ENCODE assay signal across 24 mouse cellular contexts in genomic region chr2:119334964-119335525, GRCm38 (mm10). TPM values are rescaled to one million over a fixed set of nuclear protein-coding genes. Genes with fewer than 3 reads are reported as not detected.
A peak's percentile ranks its signal among the peaks of the same experiment; 100 is the strongest.
DNase-seq lines count a peak whose midpoint lies in the region; ATAC-seq and TF ChIP-seq lines count a peak whose summit lies in the region.
"Had no signal": no experiment of that assay in that cellular context is flagged by ENCODE, and none has a peak within 500 bp of the region (broad histone marks: within the 10 kb centered on the region; RNA-seq: fewer than 3 reads in every experiment).

No protein-coding gene starts in this region.

- H3K27me3 ChIP-seq in heart, embryonic 16.5 days (ENCODE audit: control insufficient read depth, insufficient read depth, low read length): peaks cover 14% of the 10 kb centered on the region
- peaks cover 54% of the 10 kb centered on the region for H3K27me3 ChIP-seq in heart, embryonic 10.5 days (ENCODE audit: insufficient read depth, poor library complexity, severe bottlenecking)
- H3K27me3 ChIP-seq in liver, adult 2 months (ENCODE audit: control insufficient read depth, insufficient read depth, low read length): peaks cover 2% of the 10 kb centered on the region; the same call in 1 of the 2 replicates
- H3K27me3 ChIP-seq in liver, postnatal 0 days (ENCODE audit: insufficient read depth, low read length): peaks cover 9% of the 10 kb centered on the region; the same call in 1 of the 2 replicates
- H3K27me3 ChIP-seq in midbrain, embryonic 11.5 days (ENCODE audit: control insufficient read depth, insufficient read depth, low read length): peaks cover 22% of the 10 kb centered on the region; the same call in 1 of the 2 replicates
- peaks cover 17% of the 10 kb centered on the region for H3K27me3 ChIP-seq in midbrain, embryonic 15.5 days (replicated peaks)

- H3K4me1 ChIP-seq in heart, embryonic 16.5 days (ENCODE audit: control insufficient read depth, insufficient read depth, low read length): peaks cover 12% of the 10 kb centered on the region
- peaks cover 18% of the 10 kb centered on the region for H3K4me1 ChIP-seq in heart, embryonic 10.5 days
- H3K4me1 ChIP-seq in liver, adult 2 months (ENCODE audit: control insufficient read depth, insufficient read depth, low read length): peaks cover 4% of the 10 kb centered on the region; the same call in 1 of the 2 replicates
- H3K4me1 ChIP-seq in liver, postnatal 0 days (ENCODE audit: insufficient read depth): peaks cover 16% of the 10 kb centered on the region
- H3K4me1 ChIP-seq in midbrain, embryonic 11.5 days (ENCODE audit: control insufficient read depth, insufficient read depth, low read length): peaks cover 3% of the 10 kb centered on the region; the same call in 1 of the 2 replicates
- peaks cover 8% of the 10 kb centered on the region; the same call in 1 of the 2 replicates for H3K4me1 ChIP-seq in midbrain, embryonic 15.5 days

- ATAC-seq in heart, embryonic 16.5 days (replicated peaks; ENCODE audit: extremely low read depth, insufficient read depth, low FRiP score): no peak
- ATAC-seq in liver, postnatal 0 days: no peak
- no peak for ATAC-seq in midbrain, embryonic 11.5 days (ENCODE audit: low FRiP score)
- ATAC-seq in midbrain, embryonic 15.5 days (replicated peaks): no peak
- ATAC-seq: forebrain, embryonic 16.5 days; inflammation-experienced regulatory T-cells, adult 6 months; liver, embryonic 12.5 days had no signal

- TF ChIP-seq POLR2A in liver, adult 2 months (IDR thresholded peaks at IDR 0.05; ENCODE audit: extremely low read depth, insufficient read depth, low read length): no peak

- H3K79me2 ChIP-seq in liver, adult 2 months (ENCODE audit: control insufficient read depth, insufficient read depth, low read length): 0 out of 2 replicates have a peak, but pooled peaks cover 5% of the 10 kb centered on the region

- WGBS in heart, embryonic 16.5 days: 77% methylated on average over 7 of the region's 7 CpGs
- 68% methylated on average over 7 of the region's 7 CpGs for WGBS in heart, embryonic 10.5 days
- 86% methylated on average over 7 of the region's 7 CpGs for WGBS in liver, adult 2 months
- 77% methylated on average over 7 of the region's 7 CpGs for WGBS in liver, postnatal 0 days (ENCODE audit: insufficient replicate concordance)
- WGBS in midbrain, embryonic 11.5 days: 73% methylated on average over 7 of the region's 7 CpGs
- 71% methylated on average over 7 of the region's 7 CpGs for WGBS in midbrain, embryonic 15.5 days

- no peaks in the 10 kb centered on the region for H3K36me3 ChIP-seq in heart, embryonic 16.5 days (ENCODE audit: control insufficient read depth, insufficient read depth)
- peaks cover 8% of the 10 kb centered on the region; the same call in 1 of the 2 replicates for H3K36me3 ChIP-seq in heart, embryonic 10.5 days
- no peaks in the 10 kb centered on the region for H3K36me3 ChIP-seq in liver, adult 2 months (ENCODE audit: control insufficient read depth, insufficient read depth, low read length)
- H3K36me3 ChIP-seq in liver, postnatal 0 days (replicated peaks; ENCODE audit: insufficient read depth, low read length): no peaks in the 10 kb centered on the region
- H3K36me3 ChIP-seq in midbrain, embryonic 11.5 days (ENCODE audit: control insufficient read depth, insufficient read depth, low read length): no peaks in the 10 kb centered on the region
- no peaks in the 10 kb centered on the region for H3K36me3 ChIP-seq in midbrain, embryonic 15.5 days (replicated peaks)
- H3K36me3 ChIP-seq: embryonic facial prominence, embryonic 10.5 days; limb, embryonic 12.5 days; liver, embryonic 12.5 days; stomach, embryonic 15.5 days had no signal

- intact Hi-C loops in gastrocnemius, adult 2 months (cut with DNase I): no loop called here

- H3K9ac ChIP-seq in heart, embryonic 16.5 days (ENCODE audit: low read length): peak overlapping the region; percentile 28; the same call in 1 of the 2 replicates
- 0 out of 2 replicates have a peak overlapping the region, but pooled peaks have one; percentile 18 for H3K9ac ChIP-seq in liver, adult 2 months (ENCODE audit: low read depth, low read length)
- no peak overlapping the region for H3K9ac ChIP-seq in liver, postnatal 0 days (replicated peaks)
- H3K9ac ChIP-seq in midbrain, embryonic 11.5 days (ENCODE audit: low read length): no peak overlapping the region
- H3K9ac ChIP-seq in midbrain, embryonic 15.5 days: no peak overlapping the region
- H3K9ac ChIP-seq: hindbrain, embryonic 14.5 days; limb, embryonic 12.5 days; liver, embryonic 12.5 days; stomach, embryonic 15.5 days had no signal

- peak overlapping the region; percentile 83 for H3K4me3 ChIP-seq in gastrocnemius, adult 2 months
- H3K4me3 ChIP-seq in heart, embryonic 16.5 days (ENCODE audit: low read length): peak overlapping the region; percentile 8; the same call in 1 of the 2 replicates
- H3K4me3 ChIP-seq in heart, embryonic 10.5 days: no peak overlapping the region
- no peak overlapping the region for H3K4me3 ChIP-seq in liver, adult 2 months (ENCODE audit: insufficient read depth, low read depth, low read length)
- no peak overlapping the region for H3K4me3 ChIP-seq in liver, postnatal 0 days (ENCODE audit: low read depth, low read length)
- H3K4me3 ChIP-seq in midbrain, embryonic 11.5 days (ENCODE audit: low read depth, low read length): no peak overlapping the region
- no peak overlapping the region for H3K4me3 ChIP-seq in midbrain, embryonic 15.5 days
- H3K4me3 ChIP-seq: embryonic facial prominence, embryonic 10.5 days; limb, embryonic 12.5 days; liver, embryonic 12.5 days; stomach, embryonic 15.5 days had no signal

- peak overlapping the region; percentile 88 for H3K27ac ChIP-seq in gastrocnemius, adult 2 months
- H3K27ac ChIP-seq in heart, embryonic 16.5 days (ENCODE audit: low read length): peak overlapping the region; percentile 28; the same call in 1 of the 2 replicates
- no peak overlapping the region for H3K27ac ChIP-seq in heart, embryonic 10.5 days
- 0 out of 2 replicates have a peak overlapping the region, but pooled peaks have one; percentile 23 for H3K27ac ChIP-seq in liver, adult 2 months (replicated peaks; ENCODE audit: insufficient read depth, low read depth, low read length)
- H3K27ac ChIP-seq in liver, postnatal 0 days (ENCODE audit: low read depth): no peak overlapping the region
- H3K27ac ChIP-seq in midbrain, embryonic 11.5 days (ENCODE audit: low read depth, low read length): no peak overlapping the region
- H3K27ac ChIP-seq in midbrain, embryonic 15.5 days: no peak overlapping the region
- H3K27ac ChIP-seq: embryonic facial prominence, embryonic 10.5 days; hindbrain, embryonic 14.5 days; limb, embryonic 12.5 days; liver, embryonic 12.5 days; macrophage; stomach, embryonic 15.5 days had no signal

- no peak for TF ChIP-seq CTCF in gastrocnemius, adult 2 months (IDR thresholded peaks at IDR 0.05)
- no peak for TF ChIP-seq CTCF in liver, adult 2 months (IDR thresholded peaks at IDR 0.05; ENCODE audit: low read depth, low read length)
- no peak for TF ChIP-seq CTCF in liver, postnatal 0 days (IDR thresholded peaks at IDR 0.05; ENCODE audit: low read depth)

- no peak for DNase-seq in gastrocnemius, adult 2 months
- DNase-seq in gastrocnemius, adult 8-10 months (ENCODE audit: low spot score in 2 of 2): no peak
- no peak for DNase-seq in heart, embryonic 10.5 days (ENCODE audit: low spot score)
- no peak for DNase-seq in liver, adult 2 months (ENCODE audit: extremely low read depth, low read depth, low spot score)
- DNase-seq in liver, postnatal 0 days: no peak
- peak; percentile 60 for DNase-seq in midbrain, embryonic 11.5 days (ENCODE audit: low spot score, missing footprints)
- DNase-seq: adrenal gland, postnatal 25 days; cerebellum, adult 9-10 months; gastrocnemius, postnatal 25 days; heart, postnatal 10 days; kidney, adult 9 months; kidney, postnatal 4 days; thymus, postnatal 25 days had no signal

- no peak for TF ChIP-seq EP300 in liver, postnatal 0 days (IDR thresholded peaks at IDR 0.05; ENCODE audit: low read depth)

- peak overlapping the region; percentile 39 for H3K4me2 ChIP-seq in heart, embryonic 16.5 days (ENCODE audit: low read depth, low read length)
- no peak overlapping the region for H3K4me2 ChIP-seq in liver, postnatal 0 days (ENCODE audit: low read depth, low read length)
- H3K4me2 ChIP-seq in midbrain, embryonic 11.5 days: no peak overlapping the region
- H3K4me2 ChIP-seq in midbrain, embryonic 15.5 days: no peak overlapping the region
- H3K4me2 ChIP-seq: hindbrain, embryonic 14.5 days; limb, embryonic 12.5 days; liver, embryonic 12.5 days; stomach, embryonic 15.5 days had no signal

- no peaks in the 10 kb centered on the region for H3K9me3 ChIP-seq in heart, embryonic 16.5 days (replicated peaks; ENCODE audit: control insufficient read depth, low read length)
- no peaks in the 10 kb centered on the region for H3K9me3 ChIP-seq in heart, embryonic 10.5 days
- no peaks in the 10 kb centered on the region for H3K9me3 ChIP-seq in liver, postnatal 0 days (ENCODE audit: low read length)
- H3K9me3 ChIP-seq in midbrain, embryonic 11.5 days (ENCODE audit: control insufficient read depth, low read length): no peaks in the 10 kb centered on the region
- H3K9me3 ChIP-seq in midbrain, embryonic 15.5 days: no peaks in the 10 kb centered on the region
- H3K9me3 ChIP-seq: embryonic facial prominence, embryonic 10.5 days; limb, embryonic 12.5 days; liver, embryonic 12.5 days; stomach, embryonic 15.5 days had no signal

RNA-seq across cellular contexts. Expression of gene Dll4, which starts 9.5 kb away (rescaled TPM):
- 1 to 10 TPM; 3.8 to 4.8 TPM for total RNA-seq in gastrocnemius, adult 2 months (2021)
- 1 to 10 TPM; 3.3 to 5.8 (median 3.9) TPM for total RNA-seq in gastrocnemius, adult 8-10 months (2022)
- polyA plus RNA-seq in heart, embryonic 16.5 days (2015; fragmentation: Nextera tagmentation; extraction: Ambion mirVana): 14.1 TPM in 2 replicates
- polyA plus RNA-seq in heart, embryonic 10.5 days (2016; fragmentation: Nextera tagmentation; extraction: Ambion mirVana): 6.0 and 7.5 TPM in 2 replicates
- 3.0 and 5.2 TPM in 2 replicates for total RNA-seq in liver, adult 2 months (2014; rRNA removed)
- polyA plus RNA-seq in liver, adult 2 months (2012; rRNA removed): 3.1 and 4.1 TPM in 2 replicates
- 1.8 and 1.9 TPM in 2 replicates for polyA plus RNA-seq in liver, postnatal 0 days (2015; fragmentation: Nextera tagmentation; extraction: Ambion mirVana)
- polyA plus RNA-seq in midbrain, embryonic 11.5 days (2014; fragmentation: Nextera tagmentation; extraction: Ambion mirVana): 3.1 and 4.0 TPM in 2 replicates
- polyA plus RNA-seq in midbrain, embryonic 15.5 days (2015; fragmentation: Nextera tagmentation; extraction: Ambion mirVana): 5.2 and 5.3 TPM in 2 replicates
- total RNA-seq: neutrophil, adult 5-6 weeks had no signal
- polyA plus RNA-seq: inflammation-experienced regulatory T-cells, adult 6 months; macrophage had no signal

RNA-seq across cellular contexts. Expression of gene Chac1, which starts 16.0 kb away (rescaled TPM):
- total RNA-seq in gastrocnemius, adult 2 months (2021): 10 to 100 TPM; 30.1 to 90.4 TPM
- 100 to 1,000 TPM in 1 of 4 experiments, 10 to 100 TPM in 3; 59.1 to 158 (median 73.1) TPM for total RNA-seq in gastrocnemius, adult 8-10 months (2022)
- 0.42 and 0.50 TPM in 2 replicates for polyA plus RNA-seq in heart, embryonic 16.5 days (2015; fragmentation: Nextera tagmentation; extraction: Ambion mirVana)
- 0.55 and 0.69 TPM in 2 replicates for polyA plus RNA-seq in heart, embryonic 10.5 days (2016; fragmentation: Nextera tagmentation; extraction: Ambion mirVana)
- 3.2 and 5.5 TPM in 2 replicates for total RNA-seq in liver, adult 2 months (2014; rRNA removed)
- 4.1 and 6.1 TPM in 2 replicates for polyA plus RNA-seq in liver, adult 2 months (2012; rRNA removed)
- 0.35 and 0.36 TPM in 2 replicates for polyA plus RNA-seq in liver, postnatal 0 days (2015; fragmentation: Nextera tagmentation; extraction: Ambion mirVana)
- 0.32 and 0.37 TPM in 2 replicates for polyA plus RNA-seq in midbrain, embryonic 11.5 days (2014; fragmentation: Nextera tagmentation; extraction: Ambion mirVana)
- polyA plus RNA-seq in midbrain, embryonic 15.5 days (2015; fragmentation: Nextera tagmentation; extraction: Ambion mirVana): 8.1 and 9.0 TPM in 2 replicates
- polyA plus RNA-seq: inflammation-experienced regulatory T-cells, adult 6 months had no signal

RNA-seq across cellular contexts. Expression of gene Vps18, which starts 46.5 kb away (rescaled TPM):
- 10 to 100 TPM; 10.9 to 11.7 TPM for total RNA-seq in gastrocnemius, adult 2 months (2021)
- total RNA-seq in gastrocnemius, adult 8-10 months (2022): 10 to 100 TPM; 10.8 to 12.5 (median 11.5) TPM
- polyA plus RNA-seq in heart, embryonic 16.5 days (2015; fragmentation: Nextera tagmentation; extraction: Ambion mirVana): 13.3 and 13.6 TPM in 2 replicates
- polyA plus RNA-seq in heart, embryonic 10.5 days (2016; fragmentation: Nextera tagmentation; extraction: Ambion mirVana): 17.4 and 18.6 TPM in 2 replicates
- total RNA-seq in liver, adult 2 months (2014; rRNA removed): 4.4 and 7.5 TPM in 2 replicates
- polyA plus RNA-seq in liver, adult 2 months (2012; rRNA removed): 13.4 and 14.8 TPM in 2 replicates
- polyA plus RNA-seq in liver, postnatal 0 days (2015; fragmentation: Nextera tagmentation; extraction: Ambion mirVana): 4.7 TPM in 2 replicates
- 9.8 and 10.0 TPM in 2 replicates for polyA plus RNA-seq in midbrain, embryonic 11.5 days (2014; fragmentation: Nextera tagmentation; extraction: Ambion mirVana)
- polyA plus RNA-seq in midbrain, embryonic 15.5 days (2015; fragmentation: Nextera tagmentation; extraction: Ambion mirVana): 31.7 and 32.3 TPM in 2 replicates

Comparison
In these comparisons a context has a peak if more than half of its experiments do, and no peak if none do; other contexts are left out.
1. H3K27ac ChIP-seq: peak in gastrocnemius, adult 2 months (single experiment), heart, embryonic 16.5 days (single experiment) and liver, adult 2 months (single experiment); none in heart, embryonic 10.5 days (single experiment), liver, postnatal 0 days (single experiment), midbrain, embryonic 11.5 days (single experiment) and midbrain, embryonic 15.5 days (single experiment).
2. H3K4me3 ChIP-seq: peak in gastrocnemius, adult 2 months (single experiment) and heart, embryonic 16.5 days (single experiment); none in heart, embryonic 10.5 days (single experiment), liver, adult 2 months (single experiment), liver, postnatal 0 days (single experiment), midbrain, embryonic 11.5 days (single experiment) and midbrain, embryonic 15.5 days (single experiment).
3. H3K9ac ChIP-seq: peak in heart, embryonic 16.5 days (single experiment) and liver, adult 2 months (single experiment); none in liver, postnatal 0 days (single experiment), midbrain, embryonic 11.5 days (single experiment) and midbrain, embryonic 15.5 days (single experiment).